Mouse (Mus musculus) embryonic facial prominence, embryonic 13.5 days (tissue): Measurements from ENCODE around the gene Adap2. TPM values are rescaled to one million over a fixed set of nuclear protein-coding genes. Genes with fewer than 3 reads are reported as not detected.

Source experiments
- polyA plus RNA-seq: library from polyadenylated mRNA; unstranded; fragments of >200 nt; fragmentation: Nextera tagmentation; extraction: Ambion mirVana; gene quantifications from 2 replicates; pipeline ENCODE4 v1.2.1, GENCODE M21; 2015

Gene Adap2
- polyA plus RNA-seq, 1 experiment from 2014 or later, result 0.74 TPM

Other genes starting within 250 kb of the Adap2 start
- gene Utp6, start 191.7 kb upstream of the Adap2 start, polyA plus RNA-seq, result 61.3 and 64.6 TPM in 2 replicates
- 24.3 and 28.7 TPM in 2 replicates for gene Suz12, start 161.0 kb upstream of the Adap2 start, polyA plus RNA-seq
- 47.4 and 50.9 TPM in 2 replicates for gene Crlf3, start 73.1 kb upstream of the Adap2 start, polyA plus RNA-seq
- gene Atad5, start 64.7 kb upstream of the Adap2 start, polyA plus RNA-seq, result 15.2 and 15.8 TPM in 2 replicates
- gene Tefm, start 11.9 kb upstream of the Adap2 start, polyA plus RNA-seq, result 31.4 and 32.3 TPM in 2 replicates
- gene Rnf135, start 29.7 kb downstream of the Adap2 start, polyA plus RNA-seq, result 6.3 and 8.1 TPM in 2 replicates
- gene Rhot1, start 54.9 kb downstream of the Adap2 start, polyA plus RNA-seq, result 52.8 and 63.4 TPM in 2 replicates
- 6.1 and 6.6 TPM in 2 replicates for gene Rhbdl3, start 146.8 kb downstream of the Adap2 start, polyA plus RNA-seq
- gene 5730455P16Rik, start 223.9 kb downstream of the Adap2 start, polyA plus RNA-seq, result 25.4 and 28.0 TPM in 2 replicates
- 258 and 268 TPM in 2 replicates for gene Zfp207, start 229.2 kb downstream of the Adap2 start, polyA plus RNA-seq